Mouse (Mus musculus) hematopoietic stem cell, adult 5-6 weeks (primary cell): Measurements from ENCODE around the gene Ilvbl. TPM values are rescaled to one million over a fixed set of nuclear protein-coding genes. Genes with fewer than 3 reads are reported as not detected.
"Not testable (repeated sequence)": the region's sequence is repeated elsewhere in the genome, so short reads cannot be mapped to it uniquely, and the experiment has no call there.

Experiments
- ATAC-seq, 2 experiments: fragments of 125-278 bp in 1 of 2; replicated peaks in 1 of 2; 2 replicates each; pipeline ENCODE4 v1.8.0; 2016 to 2017; ENCODE audit warnings: inconsistent platforms in 2 of 2, mild to moderate bottlenecking in 2 of 2, moderate number of reproducible peaks in 2 of 2, low read depth in 1 of 2, moderate TSS enrichment in 1 of 2; ENCODE audit not compliant: low FRiP score in 2 of 2, poor library complexity in 2 of 2, severe bottlenecking in 2 of 2, insufficient read depth in 1 of 2, low TSS enrichment in 1 of 2
- total RNA-seq: library from RNA; stranded (forward); fragments of 172-1452, 232-1000 nt; gene quantifications from 2 replicates; pipeline ENCODE4 v1.2.3, GENCODE M21; 2017

Gene Ilvbl
- 14.7 and 19.3 TPM in 2 replicates for total RNA-seq

DNA sequence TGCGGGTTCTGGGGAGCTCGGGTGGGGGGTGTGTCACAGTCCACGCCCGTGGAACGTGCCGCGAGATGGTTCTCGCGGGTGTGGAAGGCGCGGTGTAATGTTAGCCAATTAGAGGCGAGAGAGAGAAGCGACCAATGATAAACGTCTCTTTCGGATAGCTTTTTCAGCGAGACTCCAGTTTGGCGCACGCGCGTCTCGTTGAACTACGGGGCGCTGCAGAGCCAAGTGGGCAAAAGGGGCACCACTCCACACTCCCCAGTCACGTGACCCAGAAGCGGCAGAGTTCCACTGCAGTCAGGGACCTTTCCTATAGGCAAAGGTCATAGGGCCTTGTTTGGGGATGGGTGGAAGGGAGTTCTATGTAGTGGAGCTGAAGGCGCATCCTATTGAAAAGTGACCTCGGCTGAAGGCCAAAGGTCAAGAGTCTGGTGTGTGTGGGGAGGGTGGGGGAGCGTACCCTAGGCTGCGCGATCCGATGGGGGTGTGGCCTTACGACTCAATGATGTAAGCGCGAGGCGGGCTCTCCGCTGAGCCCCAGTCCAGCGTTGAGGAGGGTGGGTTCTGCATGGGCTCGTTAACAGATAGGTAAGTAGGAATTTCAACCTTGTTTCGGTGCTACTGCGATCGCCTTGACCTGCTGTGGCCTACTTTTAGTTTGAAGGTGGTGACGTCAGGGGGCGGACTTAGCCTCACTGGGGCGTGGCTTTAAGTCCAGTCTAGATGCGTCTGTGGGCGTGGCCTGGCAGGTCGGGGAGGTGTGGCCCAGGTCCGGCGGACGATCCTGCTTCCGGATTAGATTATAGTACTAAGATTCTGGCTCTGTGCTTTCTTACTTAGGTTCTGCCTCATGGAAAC is at the start of gene Ilvbl:
Gene Ilvbl, plus strand, starts transcription at position 97 of the 855 bp plus-strand sequence.
- peak; percentile 86 to 90 for ATAC-seq

GRCm38 (mm10) chr10:78525071-78525470 is 49.1 kb upstream of the Ilvbl start:
- not testable (repeated sequence) for ATAC-seq

- ATAC-seq = no peak
Observed at GRCm38 (mm10) chr10:78525511-78525910, 48.6 kb upstream of the Ilvbl start.

DNA sequence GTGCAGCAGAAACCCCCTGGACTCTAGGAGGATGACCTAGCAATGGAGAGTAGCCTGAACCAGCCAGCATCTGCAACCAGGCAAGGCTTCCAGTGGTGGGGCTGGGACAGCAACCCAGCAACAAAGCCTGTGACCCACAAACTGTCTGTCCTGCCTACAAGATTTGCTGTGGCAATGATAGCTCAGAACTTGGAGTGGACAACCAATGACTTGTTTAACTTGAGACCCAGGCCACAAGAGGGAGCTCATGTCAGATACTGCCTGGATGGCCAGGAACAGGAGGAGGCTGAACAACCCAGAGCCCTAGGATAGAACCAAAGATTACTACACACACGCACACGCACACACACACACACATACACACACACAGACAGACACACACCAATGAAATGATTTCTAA is 33.2 kb upstream of the Ilvbl start:
- ATAC-seq = peak; percentile 53 to 71; a peak in 2 of 4 replicates

GRCm38 (mm10) chr10:78565070-78565469 is 9.1 kb upstream of the Ilvbl start:
- ATAC-seq = no peak

DNA sequence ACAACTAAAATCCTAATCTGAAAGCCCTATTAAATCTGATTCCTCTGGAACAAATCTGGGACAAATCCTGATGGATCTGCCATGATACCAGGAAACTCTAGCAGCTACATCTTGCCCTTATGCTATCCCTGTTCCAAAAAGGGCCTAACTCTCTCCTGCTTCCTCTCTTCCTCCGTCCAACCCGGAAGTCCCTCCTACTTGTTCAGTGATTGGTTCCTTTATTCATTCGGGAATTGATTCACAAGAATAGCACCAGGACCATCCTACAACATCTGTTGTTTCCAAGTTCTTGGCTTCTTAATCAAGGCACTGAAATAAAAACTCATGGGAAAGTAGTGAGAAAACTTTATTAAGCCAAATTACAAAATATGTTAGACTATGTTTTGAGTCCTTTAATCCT is 5.0 kb upstream of the Ilvbl start:
- no peak for ATAC-seq

DNA sequence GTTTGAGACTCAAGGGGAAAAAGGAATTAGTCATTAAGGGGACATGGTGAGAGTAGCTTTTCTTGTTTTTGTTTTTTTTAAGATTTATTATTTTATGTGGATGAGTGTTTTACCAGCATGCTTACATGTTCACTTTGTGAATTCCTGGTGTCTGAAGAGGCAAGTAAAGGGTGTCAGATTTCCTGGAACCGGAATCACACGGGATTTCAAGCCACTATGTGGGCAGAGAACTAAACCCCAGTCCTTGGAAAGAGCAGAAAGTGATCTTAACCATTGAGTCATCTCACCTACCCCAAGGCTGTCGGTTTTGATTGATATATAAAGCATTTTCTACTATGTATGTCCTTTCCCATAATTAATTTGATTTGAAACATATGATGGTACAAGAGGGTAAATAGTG is 4.5 kb upstream of the Ilvbl start:
- no peak for ATAC-seq

GRCm38 (mm10) chr10:78570416-78570815 is 3.7 kb upstream of the Ilvbl start:
- ATAC-seq = no peak

- no peak for ATAC-seq
Observed at GRCm38 (mm10) chr10:78570897-78571296, 3.2 kb upstream of the Ilvbl start.

GRCm38 (mm10) chr10:78573226-78573625 is 920 bp upstream of the Ilvbl start:
- ATAC-seq = no peak

DNA sequence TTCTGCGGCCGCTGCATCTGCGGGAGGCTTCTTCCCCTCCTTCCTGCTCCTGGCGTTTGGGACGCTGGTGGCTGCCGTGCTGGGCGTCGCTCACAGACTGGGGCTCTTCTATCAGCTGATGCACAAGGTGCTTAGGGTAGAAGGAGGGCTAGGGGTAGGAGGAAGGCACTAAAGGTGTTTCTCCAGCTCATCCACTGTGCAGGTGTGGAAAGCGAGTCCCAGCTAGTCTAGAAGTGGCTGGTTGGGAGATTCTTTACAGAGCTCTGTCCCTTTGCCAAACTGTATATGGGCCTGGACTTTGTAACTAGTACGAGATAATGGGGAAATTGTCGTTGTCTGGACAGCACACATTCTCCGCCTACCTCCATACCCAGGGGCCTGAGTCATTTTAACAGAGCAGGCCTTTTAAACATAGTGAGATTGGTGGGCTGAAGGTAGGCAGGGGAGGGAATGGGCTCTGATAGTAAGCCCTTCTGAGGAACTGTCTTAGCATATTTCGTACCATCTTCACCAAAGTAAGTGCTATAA is 1.0 kb downstream of the Ilvbl start:
- no peak for ATAC-seq

GRCm38 (mm10) chr10:78575690-78576089 is 1.5 kb downstream of the Ilvbl start:
- ATAC-seq = no peak

DNA sequence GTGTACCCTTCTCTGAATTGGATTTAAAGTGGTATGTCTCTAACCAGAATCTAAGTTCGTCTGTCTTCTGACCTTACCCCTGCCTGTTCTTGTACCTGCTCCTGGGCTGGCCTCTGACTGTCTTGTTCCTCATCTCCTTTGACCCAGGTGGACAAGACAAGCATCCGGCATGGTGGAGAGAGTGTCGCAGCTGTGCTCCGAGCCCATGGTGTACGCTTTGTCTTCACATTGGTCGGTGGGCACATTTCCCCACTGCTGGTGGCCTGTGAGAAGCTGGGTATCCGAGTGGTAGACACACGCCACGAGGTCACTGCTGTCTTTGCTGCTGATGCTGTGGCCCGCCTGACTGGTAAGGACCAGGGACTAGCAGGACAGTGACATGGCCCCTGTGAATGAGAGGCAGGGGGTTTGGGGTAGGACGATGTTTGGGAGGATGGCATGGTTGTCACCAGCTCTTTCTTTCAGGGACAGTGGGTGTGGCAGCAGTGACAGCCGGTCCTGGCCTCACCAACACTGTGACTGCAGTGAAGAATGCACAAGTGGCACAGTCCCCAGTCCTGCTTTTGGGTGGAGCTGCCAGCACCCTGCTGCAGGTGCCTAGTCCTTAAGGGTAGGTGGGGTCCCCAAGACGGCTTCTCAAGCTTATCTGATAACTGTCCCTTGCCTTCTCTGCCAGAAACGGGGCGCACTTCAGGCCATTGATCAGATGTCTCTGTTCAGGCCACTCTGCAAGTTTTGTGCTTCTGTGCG is 2.5 kb downstream of the Ilvbl start:
- no peak for ATAC-seq

GRCm38 (mm10) chr10:78578204-78578603 is 4.1 kb downstream of the Ilvbl start:
- no peak for ATAC-seq

- no peak for ATAC-seq
Observed at GRCm38 (mm10) chr10:78581121-78581520, 7.0 kb downstream of the Ilvbl start.

- no peak for ATAC-seq
Observed at GRCm38 (mm10) chr10:78583347-78583746, 9.2 kb downstream of the Ilvbl start.

DNA sequence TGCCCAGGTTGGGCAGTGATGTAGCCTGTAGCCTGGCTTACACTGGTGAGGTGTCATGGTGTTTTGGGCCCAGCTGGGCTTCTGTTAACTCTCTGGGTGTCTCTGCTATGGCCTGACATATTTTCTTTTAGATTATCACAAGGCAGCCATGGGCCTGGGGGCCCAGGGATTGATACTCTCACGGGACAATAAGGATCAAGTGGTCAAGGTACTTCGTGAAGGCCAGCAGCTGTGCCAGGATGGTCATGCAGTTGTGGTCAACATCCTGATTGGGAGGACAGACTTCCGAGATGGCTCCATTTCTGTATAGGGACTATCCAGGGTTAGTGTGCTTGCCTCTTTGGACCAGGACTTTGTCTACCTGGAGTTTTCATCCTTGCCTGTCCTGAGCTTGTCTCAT is 9.8 kb downstream of the Ilvbl start:
- ATAC-seq = no peak

DNA sequence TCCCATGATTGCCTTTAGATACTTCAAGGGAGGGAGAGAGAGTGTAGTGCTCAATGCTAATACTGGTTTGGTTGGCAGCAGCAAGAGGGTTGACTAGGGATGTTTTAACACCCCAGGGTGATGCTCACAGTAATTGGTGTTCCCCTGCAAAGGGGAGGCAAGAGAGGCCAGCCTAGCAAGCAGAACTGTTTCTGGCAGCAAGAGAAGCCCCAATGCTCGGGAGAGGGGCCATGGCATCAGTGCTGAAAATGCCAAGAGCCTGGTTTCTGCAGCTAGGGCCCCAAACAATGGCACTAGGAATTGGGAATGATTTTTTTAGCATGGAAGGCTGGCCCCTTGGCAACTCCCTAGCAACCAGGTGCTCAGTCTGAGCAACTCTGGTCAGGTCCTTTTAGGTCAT is 10.8 kb downstream of the Ilvbl start:
- no peak for ATAC-seq
